Mouse (Mus musculus) left cerebral cortex, postnatal 25 days (tissue): ENCODE measurements around the gene Ethe1. TPM values are rescaled to one million over a fixed set of nuclear protein-coding genes. Genes with fewer than 3 reads are reported as not detected.
A peak's percentile ranks its signal among the peaks of the same experiment; 100 is the strongest.

ENCODE experiments used
- DNase-seq, 2 experiments: peaks; one replicate each; pipeline ENCODE4 v3.0.0; 2022; ENCODE audit warnings: low spot score in 2 of 2, mixed read lengths in 1 of 2
- intact Hi-C: fragments of 180-260 bp; cut with DNase I; formaldehyde crosslinking; loops from one replicate; pipeline ENCODE4 v1.15.1; 2025
- total RNA-seq, 2 experiments: library from RNA; stranded (reverse); gene quantifications; 2 replicates each; pipeline ENCODE4 v1.2.3; 2021

The Ethe1 gene
- total RNA-seq, 2 experiments from 2014 or later: 11.1 to 13.2 TPM

DNA sequence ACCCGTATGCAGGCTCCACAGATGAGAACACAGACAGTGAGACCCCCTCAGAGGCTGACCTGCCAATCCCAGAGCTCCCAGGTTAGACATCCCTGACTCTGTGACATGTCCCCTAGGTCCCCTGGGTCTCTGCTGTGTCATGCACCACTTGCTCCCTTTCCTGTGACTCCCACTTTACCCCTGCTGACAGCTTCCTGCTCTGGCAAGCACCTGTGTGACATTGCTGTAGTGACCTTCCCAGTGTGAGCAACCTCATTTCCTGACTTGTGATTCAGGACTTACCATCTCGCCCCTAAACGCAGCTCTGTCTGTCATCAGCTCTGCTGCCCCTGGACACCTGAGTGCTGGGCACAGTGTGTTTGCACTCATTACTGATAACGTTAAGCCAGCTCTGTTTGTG is 16.3 kb upstream of the Ethe1 start:
- intact Hi-C loops: no loop called here

DNA sequence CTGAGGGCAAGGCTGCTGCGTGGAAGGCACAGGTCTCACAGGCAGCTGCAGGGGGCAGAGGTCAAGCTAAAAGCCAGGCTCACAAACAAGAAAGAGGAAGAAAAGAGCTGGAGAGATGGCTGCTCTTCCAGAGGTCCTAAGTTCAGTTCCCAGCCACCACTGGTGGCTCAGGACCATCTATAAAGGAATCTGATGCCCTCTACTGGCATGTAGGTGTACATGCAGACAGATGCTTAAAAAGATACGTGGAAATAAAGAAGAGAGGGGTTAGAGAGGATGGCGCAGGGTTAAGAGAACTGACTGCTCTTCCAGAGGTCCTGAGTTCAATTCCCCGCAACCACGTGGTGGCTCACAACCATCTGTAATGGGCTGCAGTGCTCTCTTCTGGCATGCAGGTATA is 14.9 kb upstream of the Ethe1 start:
- no peak for DNase-seq
- intact Hi-C loops: no loop called here

More for the DNA sequence above, 16.3 kb upstream of the Ethe1 start:
- no peak for DNase-seq

DNA sequence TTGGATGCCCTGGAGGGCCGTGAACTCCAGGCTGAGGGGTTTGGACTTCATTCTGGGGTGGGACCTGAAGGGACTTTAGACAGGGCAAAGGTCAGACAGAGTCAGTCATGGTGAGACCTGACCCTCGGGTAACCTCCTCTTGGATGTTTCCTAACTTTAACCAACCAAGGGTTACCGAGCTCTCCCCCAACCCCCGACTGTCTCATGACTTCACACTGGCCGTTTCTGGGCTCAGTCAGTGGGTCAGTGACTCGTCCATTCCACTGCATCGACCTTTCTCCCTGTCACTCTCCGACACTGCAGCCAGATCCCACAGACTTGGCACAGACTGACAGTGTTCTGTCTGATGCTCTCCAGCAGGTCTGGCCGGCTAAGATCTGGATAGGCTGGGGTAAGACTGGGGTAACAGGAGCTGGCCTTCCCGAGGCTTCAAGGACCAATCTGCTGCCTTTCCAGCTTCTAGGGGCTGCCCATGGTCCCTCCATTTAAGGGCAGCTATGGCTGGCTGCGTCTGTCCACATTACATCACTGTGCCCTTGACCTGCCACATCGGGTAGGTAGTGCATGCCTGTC is 13.0 kb upstream of the Ethe1 start:
- intact Hi-C loops: no loop called here
- DNase-seq: no peak

DNA sequence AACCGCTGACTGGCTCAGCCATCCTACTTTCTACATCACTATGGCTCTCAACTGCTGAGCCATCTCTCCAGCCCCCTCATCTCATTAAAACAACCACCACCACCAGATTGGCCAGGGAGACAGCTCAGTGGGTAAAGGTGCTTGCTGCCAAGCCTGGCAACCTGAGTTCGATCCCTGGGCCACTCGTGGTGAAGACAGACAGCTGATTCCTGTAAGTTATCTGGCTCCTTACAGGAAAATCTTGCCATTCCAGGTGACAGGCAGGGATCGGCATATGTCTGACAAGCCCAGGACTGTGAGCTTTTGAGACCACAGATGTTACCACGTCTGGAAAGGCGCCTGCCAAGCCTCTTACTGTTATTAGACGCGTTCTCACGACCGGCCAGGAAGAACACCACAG is 9.5 kb upstream of the Ethe1 start:
- DNase-seq: no peak
- intact Hi-C loops: no loop called here

DNA sequence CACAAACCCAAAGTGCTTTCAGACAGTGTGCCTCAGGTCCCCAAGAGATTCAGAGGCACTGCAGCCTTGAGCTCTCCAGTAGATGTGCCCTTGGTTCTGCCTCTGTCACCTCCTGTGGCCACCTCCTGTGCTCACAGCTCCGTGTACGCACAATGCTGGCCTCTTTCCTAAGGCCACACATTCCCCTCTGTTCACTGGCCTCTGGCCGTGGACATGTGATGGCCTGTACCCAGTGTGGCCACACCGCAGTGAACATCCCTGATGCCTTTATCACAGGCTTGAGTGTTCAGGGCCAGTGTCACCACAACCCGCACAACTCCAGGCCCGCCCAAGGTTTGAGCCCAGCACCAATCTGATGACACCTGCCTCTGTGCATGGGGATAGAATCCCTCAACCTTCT is 2.5 kb upstream of the Ethe1 start:
- intact Hi-C loops: no loop called here
- DNase-seq: no peak

DNA sequence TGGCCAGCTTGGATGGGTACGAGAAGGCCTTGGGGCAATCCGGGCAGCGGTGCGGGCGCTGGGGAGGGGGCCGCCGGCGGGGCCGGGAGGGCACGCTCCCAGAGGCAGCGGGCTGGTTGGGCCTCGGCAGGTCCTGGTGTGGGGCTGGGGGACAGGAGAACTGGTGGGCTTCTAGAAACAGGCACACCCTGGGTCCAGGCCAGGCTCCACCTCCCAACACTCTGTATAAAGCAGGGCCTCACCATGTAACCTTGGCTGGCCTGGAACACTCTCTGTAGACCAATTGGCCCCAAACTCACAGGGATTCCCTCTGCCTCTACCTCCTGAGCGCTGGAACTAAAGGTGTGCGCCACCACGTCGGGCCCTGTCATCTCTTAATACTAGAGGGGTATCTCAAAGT is 1.3 kb upstream of the Ethe1 start:
- intact Hi-C loops: no loop called here
- no peak for DNase-seq

DNA sequence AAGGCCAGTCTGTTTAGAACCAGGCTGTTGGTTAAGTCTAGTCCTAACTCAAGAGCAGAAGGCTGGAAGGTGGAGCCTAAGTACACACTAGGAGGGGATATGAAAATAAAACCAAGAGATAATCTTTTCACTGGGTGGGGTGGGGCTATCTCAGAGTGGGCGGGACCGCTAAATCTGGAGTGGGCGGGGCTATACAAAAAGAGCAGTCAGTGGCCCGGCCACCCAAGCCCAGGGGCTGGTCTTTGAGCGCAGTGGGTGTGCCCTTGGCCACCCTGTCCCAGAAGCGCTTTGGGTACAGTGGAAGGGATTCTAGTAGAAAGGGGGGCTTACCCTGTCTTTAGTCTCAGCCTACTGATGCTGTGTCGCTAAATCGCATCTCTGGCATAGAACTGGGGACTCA is 515 bp upstream of the Ethe1 start:
- intact Hi-C loops: loop anchor here (1.0 kb wide), 1 partner anchor 14 kb away; no protein-coding TSS in a partner anchor
- DNase-seq: no peak

DNA sequence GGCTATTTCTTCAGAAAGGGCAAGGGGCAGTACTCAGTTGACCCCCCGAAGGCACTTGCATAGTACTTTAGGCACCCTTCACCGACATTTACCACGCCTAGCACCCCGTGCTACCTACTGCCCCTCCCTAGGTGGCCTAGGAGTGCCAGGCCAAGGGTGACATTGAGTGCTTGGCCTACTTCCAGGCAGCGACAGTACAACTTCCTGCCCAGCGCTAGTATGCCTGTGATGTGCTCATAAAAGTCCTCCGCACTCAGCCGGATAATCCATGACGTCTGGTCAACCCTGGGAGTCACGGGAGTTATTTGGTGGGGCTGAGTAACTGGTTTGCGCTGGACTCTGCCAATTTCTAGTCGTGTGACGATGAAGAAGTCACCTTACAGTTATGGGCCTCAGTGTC is 993 bp downstream of the Ethe1 start:
- no peak for DNase-seq
- intact Hi-C loops: no loop called here

DNA sequence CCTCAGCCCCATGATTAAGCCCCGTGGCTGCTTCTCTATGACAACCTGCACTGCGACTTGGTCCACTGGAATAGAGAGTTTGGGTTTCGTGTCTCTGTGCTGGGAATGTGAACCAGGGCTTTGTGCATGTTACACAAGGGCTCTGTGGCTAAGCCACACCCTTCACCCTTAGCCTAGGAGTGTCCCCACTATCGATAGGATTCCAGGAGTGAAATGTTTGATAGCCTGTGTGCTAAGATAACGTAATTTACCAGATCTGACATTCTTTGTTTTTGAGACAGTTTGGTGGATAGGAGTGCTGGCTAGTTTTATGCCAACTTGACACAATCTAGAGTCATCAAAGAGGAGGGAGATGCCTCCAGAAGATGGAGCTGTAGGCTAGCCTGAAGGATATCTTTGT is 4.4 kb downstream of the Ethe1 start:
- no peak for DNase-seq
- intact Hi-C loops: loop anchor here (10.0 kb wide), 1 partner anchor 373 kb away; no protein-coding TSS in a partner anchor

DNA sequence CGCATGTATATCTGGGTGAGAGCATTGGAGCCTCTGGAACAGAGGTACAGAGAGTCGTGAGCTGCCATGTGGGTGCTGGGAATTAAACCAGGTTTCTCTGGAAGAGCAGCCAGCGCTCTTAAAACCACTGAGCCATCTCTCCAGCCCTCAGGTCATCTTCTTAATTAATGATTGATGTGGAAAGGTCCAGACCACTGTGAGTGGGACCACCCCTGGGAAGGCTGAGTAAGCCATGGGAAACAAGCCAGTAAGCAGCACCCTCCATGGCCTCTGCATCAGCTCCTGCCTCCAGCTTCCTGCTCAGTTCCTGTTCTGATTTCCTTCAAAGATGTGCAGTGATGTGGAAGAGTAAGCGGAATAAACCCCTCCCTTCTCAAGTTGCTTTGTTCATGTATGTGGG is 4.8 kb downstream of the Ethe1 start:
- intact Hi-C loops: loop anchor here (10.0 kb wide), 1 partner anchor 373 kb away; no protein-coding TSS in a partner anchor
- no peak for DNase-seq

DNA sequence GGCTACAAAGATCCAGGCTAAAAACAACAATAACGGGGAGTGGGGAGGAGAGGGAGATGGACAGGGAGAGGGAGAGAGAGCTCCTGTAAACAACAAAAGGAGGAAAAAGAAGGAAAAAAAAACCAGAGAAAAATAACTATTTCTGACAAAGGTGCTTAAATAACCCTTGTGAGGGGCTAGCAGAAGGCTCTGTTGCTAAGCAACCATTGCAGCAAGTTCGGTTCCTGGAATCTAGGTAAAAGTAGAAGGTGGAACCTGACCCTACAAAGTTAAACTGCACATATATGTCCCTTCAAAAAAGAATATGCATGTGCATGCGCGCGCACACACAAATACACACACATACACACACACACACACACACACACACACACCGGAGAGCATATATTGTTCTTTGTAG is 5.4 kb downstream of the Ethe1 start:
- intact Hi-C loops: loop anchor here (10.0 kb wide), 1 partner anchor 372 kb away; no protein-coding TSS in a partner anchor
- DNase-seq: no peak

DNA sequence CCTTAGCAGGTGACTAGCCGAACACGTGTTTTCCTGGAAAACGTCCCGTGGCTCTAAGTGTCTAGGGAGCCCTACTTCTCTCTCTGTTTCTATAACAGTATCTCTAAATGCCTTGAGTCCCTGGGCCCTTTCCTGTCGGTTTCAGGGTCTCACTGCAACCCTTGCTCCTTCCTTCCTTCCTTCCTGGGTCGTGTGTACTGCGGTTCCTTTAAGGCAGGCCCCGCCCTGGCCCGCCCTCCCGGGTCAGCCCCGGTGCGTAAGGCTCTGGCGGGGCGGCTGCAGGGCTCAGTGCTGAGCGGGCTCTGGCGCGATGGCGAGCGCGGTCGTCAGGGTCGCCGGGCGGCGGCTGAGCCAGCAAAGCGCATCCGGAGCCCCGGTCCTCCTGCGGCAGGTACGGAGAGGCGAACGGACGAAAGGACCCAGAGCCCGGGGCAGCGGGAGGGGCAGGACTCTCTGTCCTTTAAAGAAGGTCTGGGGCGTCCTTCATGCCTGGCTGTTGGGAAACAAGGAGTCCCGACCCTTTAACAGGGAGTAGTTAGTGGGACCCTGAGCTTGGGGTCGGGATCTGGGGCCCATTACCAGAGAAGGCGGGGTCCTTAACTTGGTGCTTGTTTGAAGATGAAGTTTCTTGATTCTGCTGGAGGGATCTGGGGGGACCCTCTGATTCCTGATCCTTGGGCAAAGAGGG is 6.4 kb downstream of the Ethe1 start:
- intact Hi-C loops: loop anchor here (10.0 kb wide), 1 partner anchor 371 kb away; no protein-coding TSS in a partner anchor
- peak; percentile 52 to 67 for DNase-seq

DNA sequence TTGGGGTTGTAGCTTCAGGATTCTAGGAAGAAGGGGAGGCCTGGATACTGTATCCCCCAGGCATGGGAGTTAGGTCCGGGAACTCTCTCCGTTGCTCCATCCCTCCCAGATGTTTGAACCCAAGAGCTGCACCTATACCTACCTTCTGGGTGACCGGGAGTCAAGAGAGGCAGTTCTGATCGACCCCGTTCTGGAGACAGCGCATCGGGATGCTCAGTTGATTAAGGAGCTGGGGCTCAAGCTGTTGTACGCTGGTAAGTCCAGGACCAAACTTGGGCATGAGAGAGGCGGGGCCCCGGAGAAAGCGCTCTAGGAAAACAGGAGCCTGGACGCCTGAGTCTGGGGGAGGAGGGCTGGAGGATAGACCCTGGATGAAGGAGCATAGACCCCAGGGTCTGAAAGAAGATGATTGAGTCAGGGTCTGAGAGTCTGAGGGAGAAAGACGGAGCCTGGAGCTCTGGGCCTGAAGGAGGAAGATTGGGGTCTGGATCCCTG is 7.0 kb downstream of the Ethe1 start:
- DNase-seq: no peak
- intact Hi-C loops: loop anchor here (10.0 kb wide), 1 partner anchor 370 kb away; no protein-coding TSS in a partner anchor

DNA sequence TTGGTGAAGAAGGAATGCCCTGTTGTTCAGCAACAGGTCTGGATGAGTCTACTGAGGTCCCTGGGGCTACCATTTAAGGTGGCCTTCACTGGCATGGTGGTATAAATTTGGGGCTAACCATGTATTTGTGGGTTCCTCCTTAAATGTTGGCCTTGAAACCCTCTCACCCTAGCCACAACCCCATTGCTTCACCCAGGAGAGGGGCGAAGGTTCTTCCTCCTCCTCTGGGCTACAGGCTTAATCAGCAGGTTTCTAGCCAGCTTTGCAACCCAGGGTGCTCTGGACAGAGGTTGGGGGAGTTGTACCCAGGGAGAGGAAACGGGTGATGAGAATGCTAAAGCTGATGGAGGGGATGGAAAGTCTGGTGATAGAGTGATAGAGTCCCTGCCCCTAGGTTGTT is 8.1 kb downstream of the Ethe1 start:
- no peak for DNase-seq
- intact Hi-C loops: loop anchor here (10.0 kb wide), 1 partner anchor 369 kb away; no protein-coding TSS in a partner anchor

DNA sequence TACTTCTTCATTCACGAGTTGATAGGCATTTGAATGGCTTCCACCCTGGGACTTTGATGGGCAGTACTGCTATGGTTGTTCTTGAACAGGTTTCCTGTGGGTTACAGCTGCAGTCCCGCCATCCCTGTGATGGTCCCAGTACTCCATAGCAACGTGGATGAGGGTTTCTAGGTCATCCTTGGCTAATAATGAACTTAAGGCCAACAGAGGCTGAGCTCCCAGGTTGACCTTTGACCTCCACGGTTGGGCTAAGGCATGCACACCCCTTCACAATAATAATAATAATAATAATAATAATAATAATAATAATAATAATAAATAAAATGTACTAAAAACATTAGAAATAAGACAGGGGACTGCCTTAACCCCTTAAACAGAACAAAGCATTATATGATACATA is 10.8 kb downstream of the Ethe1 start:
- intact Hi-C loops: loop anchor here (10.0 kb wide), 1 partner anchor 367 kb away; no protein-coding TSS in a partner anchor
- no peak for DNase-seq

DNA sequence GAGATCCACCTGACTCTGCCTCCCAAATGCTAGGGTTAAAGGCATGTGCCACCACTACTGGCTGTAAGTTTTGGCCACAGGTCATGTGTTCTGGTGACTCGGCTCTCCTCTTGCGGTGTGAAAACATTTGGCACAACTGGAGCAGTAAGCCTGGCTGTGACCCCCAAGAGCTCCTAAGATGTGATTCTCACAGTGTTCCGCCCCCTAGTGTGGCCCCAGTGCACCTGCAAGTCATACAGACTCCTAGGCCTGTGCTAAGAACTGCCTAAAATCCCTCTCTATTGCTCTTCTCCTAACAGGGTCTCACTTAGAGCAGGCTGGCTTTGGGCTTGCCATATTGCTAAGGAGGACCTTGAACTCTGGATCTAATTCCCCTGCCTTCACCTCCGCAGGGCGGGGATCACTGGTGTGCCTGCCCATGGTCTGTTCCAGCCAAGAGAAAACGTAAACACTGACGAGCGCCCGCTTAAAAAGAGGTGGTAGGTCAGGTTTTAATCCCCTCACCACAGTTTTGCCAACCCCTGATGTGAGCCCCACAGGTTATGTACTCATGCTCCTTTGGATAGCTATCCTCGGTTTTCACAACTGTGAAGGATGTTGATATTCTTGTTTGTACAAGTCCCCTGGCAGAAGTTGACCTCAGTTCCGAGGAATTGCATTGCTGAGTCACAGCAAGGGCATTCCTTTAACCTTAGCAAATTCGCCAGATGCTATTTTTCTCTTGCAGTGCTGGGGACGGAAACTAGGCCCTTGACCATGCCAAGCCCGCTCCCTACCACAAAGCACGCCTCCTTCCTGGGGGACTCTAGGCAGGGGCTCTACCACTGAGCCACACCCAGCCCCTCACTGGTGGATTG is 12.1 kb downstream of the Ethe1 start:
- intact Hi-C loops: loop anchor here (2.0 to 10.0 kb wide), 2 partner anchors 63 to 365 kb away; no protein-coding TSS in a partner anchor
- no peak for DNase-seq

DNA sequence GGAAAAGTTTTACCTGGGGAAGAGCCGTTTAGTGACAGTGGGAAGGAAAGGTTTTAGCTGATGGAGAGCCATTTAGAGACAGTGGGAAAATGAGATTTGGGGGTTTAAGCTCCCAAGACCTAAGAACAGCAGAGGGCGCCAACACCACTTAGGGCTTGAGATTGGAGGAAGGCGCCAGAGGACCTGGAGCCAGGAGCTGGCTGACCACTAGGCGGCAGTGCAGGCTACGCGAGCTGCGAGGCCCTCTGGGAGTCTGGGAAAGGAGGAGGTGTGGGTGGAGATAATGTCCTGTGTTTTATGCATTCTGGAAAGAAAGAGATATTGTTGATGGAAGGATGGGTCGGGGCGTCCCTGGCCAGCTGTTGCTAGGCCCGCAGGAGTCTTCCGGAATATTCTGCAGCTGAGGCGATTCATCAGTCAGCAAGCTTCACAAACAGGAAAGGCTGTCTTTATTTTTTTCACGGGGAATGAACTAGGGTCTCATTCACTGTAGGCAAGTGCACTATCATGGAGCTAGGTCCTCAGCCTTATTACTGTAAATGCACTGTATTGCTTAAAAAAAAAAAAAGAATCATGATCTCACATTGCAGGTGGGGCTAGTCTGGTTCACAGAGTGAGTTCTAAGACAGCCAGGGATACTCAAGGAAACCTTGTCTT is 13.7 kb downstream of the Ethe1 start:
- intact Hi-C loops: loop anchor here (2.0 kb wide), 1 partner anchor 62 kb away; no protein-coding TSS in a partner anchor

DNA sequence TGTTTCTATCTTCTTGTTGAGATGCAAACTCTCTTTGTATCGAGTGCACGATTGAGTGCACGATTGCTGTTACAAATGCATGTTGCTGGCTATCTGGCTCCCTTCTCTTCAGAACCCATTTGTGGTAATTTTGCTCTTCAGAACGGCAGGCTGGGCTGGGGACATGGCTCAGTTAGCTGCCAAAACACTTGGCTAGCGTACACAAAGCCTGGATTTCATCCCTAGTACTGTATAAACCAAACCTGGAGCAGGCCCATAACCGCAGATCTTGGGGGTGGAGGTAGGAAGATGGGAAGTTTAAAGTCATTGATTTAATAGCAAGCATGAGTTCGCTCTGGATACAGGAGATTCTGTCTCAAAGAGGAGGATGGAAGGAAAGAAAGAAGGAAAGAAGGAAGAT is 18.2 kb downstream of the Ethe1 start:
- no peak for DNase-seq
- intact Hi-C loops: no loop called here

More for the DNA sequence above, 13.7 kb downstream of the Ethe1 start:
- peak; percentile 95 to 98 for DNase-seq

DNA sequence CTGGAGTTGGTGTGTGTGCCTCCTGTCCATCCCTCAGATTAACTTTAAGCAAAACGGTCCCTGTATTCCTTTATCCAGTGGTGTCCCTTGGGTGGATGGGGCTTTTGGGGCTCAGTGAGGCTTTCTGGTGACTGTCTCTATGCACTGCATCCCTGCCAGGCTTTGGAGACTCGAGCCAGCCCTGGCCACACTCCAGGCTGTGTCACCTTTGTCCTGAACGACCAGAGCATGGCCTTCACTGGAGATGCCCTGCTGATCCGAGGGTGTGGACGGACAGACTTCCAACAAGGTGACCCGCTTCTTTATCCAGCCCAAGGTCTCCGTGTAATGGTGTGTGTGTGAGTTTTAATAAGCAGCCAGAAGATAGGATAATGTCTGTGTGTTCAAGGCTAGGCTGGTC is 18.7 kb downstream of the Ethe1 start:
- DNase-seq: no peak
- intact Hi-C loops: no loop called here
